Mouse (Mus musculus): Measurements from ENCODE around the gene Exoc6b. TPM values are rescaled to one million over a fixed set of nuclear protein-coding genes. Genes with fewer than 3 reads are reported as not detected.
"Not testable (repeated sequence)": the region's sequence is repeated elsewhere in the genome, so short reads cannot be mapped to it uniquely, and the experiment has no call there.

The Exoc6b gene
- polyA plus RNA-seq, 1 experiment from 2014 or later: 16.2 TPM

DNA sequence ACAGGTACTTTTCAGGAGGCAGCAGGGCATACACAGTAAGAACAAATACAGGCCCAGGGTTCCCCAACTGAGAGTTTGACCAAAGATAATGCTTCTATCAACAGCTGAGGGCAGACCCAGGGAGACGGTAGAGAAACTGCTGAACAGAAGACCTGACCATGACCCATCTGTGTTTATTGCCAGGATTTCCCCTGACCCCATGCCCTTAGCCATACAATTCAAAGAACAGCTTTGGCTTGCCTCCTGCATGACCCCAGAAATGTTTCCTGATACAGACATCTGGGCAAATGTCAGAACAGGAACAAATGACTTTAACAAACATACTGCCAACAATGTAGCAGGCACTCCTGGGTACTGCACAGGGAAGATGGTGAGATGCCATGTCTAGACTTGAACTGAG is 439.0 kb downstream of the Exoc6b start:
- Histone ChIP-seq H3K4me1 (ENCODE audit: control insufficient read depth, insufficient read depth, low read length) (no peaks in the 10 kb centered on the region), H3K27ac (ENCODE audit: low read length) (no peak overlapping the region), H3K4me2 (ENCODE audit: low read depth, low read length) (no peak overlapping the region), H3K9ac (ENCODE audit: low read length) (no peak overlapping the region), H3K36me3 (ENCODE audit: control insufficient read depth, insufficient read depth) (no peaks in the 10 kb centered on the region), H3K27me3 (ENCODE audit: control insufficient read depth, insufficient read depth, low read length) (no peaks in the 10 kb centered on the region), H3K9me3 (replicated peaks; ENCODE audit: control insufficient read depth, low read length) (no peaks in the 10 kb centered on the region), H3K4me3 (ENCODE audit: low read length) (no peak overlapping the region)
- no peak for ATAC-seq (replicated peaks; ENCODE audit: extremely low read depth, insufficient read depth, low FRiP score)
- WGBS: 29% methylated on average over 1 of the region's 1 CpGs

GRCm38 (mm10) chr6:84628831-84629230 is 440.5 kb downstream of the Exoc6b start:
- H3K27me3 ChIP-seq (ENCODE audit: control insufficient read depth, insufficient read depth, low read length): no peaks in the 10 kb centered on the region
- no peaks in the 10 kb centered on the region for H3K4me1 ChIP-seq (ENCODE audit: control insufficient read depth, insufficient read depth, low read length)
- no peak overlapping the region for H3K4me3 ChIP-seq (ENCODE audit: low read length)
- ATAC-seq (replicated peaks; ENCODE audit: extremely low read depth, insufficient read depth, low FRiP score): no peak
- H3K9ac ChIP-seq (ENCODE audit: low read length): no peak overlapping the region
- no peaks in the 10 kb centered on the region for H3K9me3 ChIP-seq (replicated peaks; ENCODE audit: control insufficient read depth, low read length)
- 82% methylated on average over 5 of the region's 5 CpGs for WGBS
- H3K4me2 ChIP-seq (ENCODE audit: low read depth, low read length): no peak overlapping the region
- no peaks in the 10 kb centered on the region for H3K36me3 ChIP-seq (ENCODE audit: control insufficient read depth, insufficient read depth)
- H3K27ac ChIP-seq (ENCODE audit: low read length): no peak overlapping the region

DNA sequence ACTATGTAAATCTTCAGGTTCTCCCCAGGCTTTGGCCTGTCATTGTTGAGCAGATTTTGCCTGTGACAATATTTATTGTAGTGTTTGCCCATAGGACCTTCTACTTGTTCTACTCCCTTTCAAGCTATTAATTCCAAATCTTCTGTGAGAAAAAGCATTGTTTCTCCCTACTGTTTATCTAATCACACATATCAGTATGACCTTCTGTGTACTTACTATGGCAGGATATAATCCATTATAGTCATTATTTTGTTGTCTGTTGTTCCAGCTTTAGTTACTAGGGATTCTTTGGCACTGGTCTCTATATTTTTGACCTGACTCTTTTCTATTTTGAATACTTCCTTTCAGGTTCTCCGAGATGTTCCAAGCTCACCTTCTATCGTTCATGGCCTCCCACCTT is 442.9 kb downstream of the Exoc6b start:
- 76% methylated on average over 2 of the region's 2 CpGs for WGBS
- H3K4me1 ChIP-seq (ENCODE audit: control insufficient read depth, insufficient read depth, low read length): no peaks in the 10 kb centered on the region
- no peak overlapping the region for H3K4me2 ChIP-seq (ENCODE audit: low read depth, low read length)
- H3K9ac ChIP-seq (ENCODE audit: low read length): no peak overlapping the region
- no peaks in the 10 kb centered on the region for H3K9me3 ChIP-seq (replicated peaks; ENCODE audit: control insufficient read depth, low read length)
- H3K27ac ChIP-seq (ENCODE audit: low read length): no peak overlapping the region
- no peak overlapping the region for H3K4me3 ChIP-seq (ENCODE audit: low read length)
- no peak for ATAC-seq (replicated peaks; ENCODE audit: extremely low read depth, insufficient read depth, low FRiP score)
- H3K36me3 ChIP-seq (ENCODE audit: control insufficient read depth, insufficient read depth): no peaks in the 10 kb centered on the region
- H3K27me3 ChIP-seq (ENCODE audit: control insufficient read depth, insufficient read depth, low read length): no peaks in the 10 kb centered on the region

DNA sequence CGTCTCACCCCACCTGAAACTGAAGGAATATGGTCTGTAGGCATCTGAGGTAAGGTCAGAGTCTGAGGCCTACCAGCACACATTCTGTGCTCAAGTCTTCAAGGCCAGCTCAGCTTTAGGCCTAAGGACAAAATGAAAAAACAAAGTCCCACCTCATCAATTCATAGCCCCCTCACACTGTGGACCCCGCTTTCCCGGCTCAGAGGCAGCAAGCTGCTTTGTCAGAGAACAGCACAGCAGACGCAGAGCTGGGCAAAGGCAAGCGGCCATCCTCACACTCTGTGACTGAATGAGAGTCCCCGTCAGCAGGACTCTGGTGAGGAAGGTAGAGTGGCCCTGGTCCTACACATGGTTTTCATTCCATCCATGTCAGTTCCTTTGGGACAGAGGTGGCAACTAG is 450.1 kb downstream of the Exoc6b start:
- Histone ChIP-seq H3K9ac (ENCODE audit: low read length) (no peak overlapping the region), H3K4me1 (ENCODE audit: control insufficient read depth, insufficient read depth, low read length) (no peaks in the 10 kb centered on the region), H3K9me3 (replicated peaks; ENCODE audit: control insufficient read depth, low read length) (no peaks in the 10 kb centered on the region), H3K36me3 (ENCODE audit: control insufficient read depth, insufficient read depth) (no peaks in the 10 kb centered on the region), H3K4me3 (ENCODE audit: low read length) (no peak overlapping the region), H3K4me2 (ENCODE audit: low read depth, low read length) (no peak overlapping the region), H3K27ac (ENCODE audit: low read length) (no peak overlapping the region), H3K27me3 (ENCODE audit: control insufficient read depth, insufficient read depth, low read length) (no peaks in the 10 kb centered on the region)
- ATAC-seq (replicated peaks; ENCODE audit: extremely low read depth, insufficient read depth, low FRiP score): no peak
- 89% methylated on average over 6 of the region's 6 CpGs for WGBS

GRCm38 (mm10) chr6:84617051-84617450 is 452.3 kb downstream of the Exoc6b start:
- Histone ChIP-seq H3K27ac (ENCODE audit: low read length) (no peak overlapping the region), H3K4me2 (ENCODE audit: low read depth, low read length) (no peak overlapping the region), H3K27me3 (ENCODE audit: control insufficient read depth, insufficient read depth, low read length) (no peaks in the 10 kb centered on the region), H3K9ac (ENCODE audit: low read length) (no peak overlapping the region), H3K4me3 (ENCODE audit: low read length) (no peak overlapping the region), H3K9me3 (replicated peaks; ENCODE audit: control insufficient read depth, low read length) (no peaks in the 10 kb centered on the region), H3K36me3 (ENCODE audit: control insufficient read depth, insufficient read depth) (no peaks in the 10 kb centered on the region), H3K4me1 (ENCODE audit: control insufficient read depth, insufficient read depth, low read length) (no peaks in the 10 kb centered on the region)
- 83% methylated on average over 1 of the region's 1 CpGs for WGBS
- ATAC-seq (replicated peaks; ENCODE audit: extremely low read depth, insufficient read depth, low FRiP score): no peak

- no peak overlapping the region for H3K4me2 ChIP-seq (ENCODE audit: low read depth, low read length)
- H3K4me1 ChIP-seq (ENCODE audit: control insufficient read depth, insufficient read depth, low read length): no peaks in the 10 kb centered on the region
- H3K27me3 ChIP-seq (ENCODE audit: control insufficient read depth, insufficient read depth, low read length): no peaks in the 10 kb centered on the region
- WGBS: 86% methylated on average over 1 of the region's 1 CpGs
- ATAC-seq (replicated peaks; ENCODE audit: extremely low read depth, insufficient read depth, low FRiP score): no peak
- H3K36me3 ChIP-seq (ENCODE audit: control insufficient read depth, insufficient read depth): no peaks in the 10 kb centered on the region
- no peak overlapping the region for H3K27ac ChIP-seq (ENCODE audit: low read length)
- H3K9ac ChIP-seq (ENCODE audit: low read length): no peak overlapping the region
- H3K4me3 ChIP-seq (ENCODE audit: low read length): no peak overlapping the region
- no peaks in the 10 kb centered on the region for H3K9me3 ChIP-seq (replicated peaks; ENCODE audit: control insufficient read depth, low read length)
These were observed 452.7 kb downstream of the Exoc6b start for GRCm38 (mm10) chr6:84616586-84616985.

GRCm38 (mm10) chr6:84613561-84613960 is 455.8 kb downstream of the Exoc6b start:
- no peaks in the 10 kb centered on the region for H3K9me3 ChIP-seq (replicated peaks; ENCODE audit: control insufficient read depth, low read length)
- H3K4me2 ChIP-seq (ENCODE audit: low read depth, low read length): no peak overlapping the region
- no peak for ATAC-seq (replicated peaks; ENCODE audit: extremely low read depth, insufficient read depth, low FRiP score)
- 82% methylated on average over 3 of the region's 3 CpGs for WGBS
- H3K36me3 ChIP-seq (ENCODE audit: control insufficient read depth, insufficient read depth): no peaks in the 10 kb centered on the region
- no peak overlapping the region for H3K9ac ChIP-seq (ENCODE audit: low read length)
- no peak overlapping the region for H3K4me3 ChIP-seq (ENCODE audit: low read length)
- H3K27me3 ChIP-seq (ENCODE audit: control insufficient read depth, insufficient read depth, low read length): no peaks in the 10 kb centered on the region
- H3K27ac ChIP-seq (ENCODE audit: low read length): no peak overlapping the region
- no peaks in the 10 kb centered on the region for H3K4me1 ChIP-seq (ENCODE audit: control insufficient read depth, insufficient read depth, low read length)

GRCm38 (mm10) chr6:84601136-84601889 is 468.0 kb downstream of the Exoc6b start:
- no peaks in the 10 kb centered on the region for H3K36me3 ChIP-seq (ENCODE audit: control insufficient read depth, insufficient read depth)
- ATAC-seq (replicated peaks; ENCODE audit: extremely low read depth, insufficient read depth, low FRiP score): no peak
- WGBS: 37% methylated on average over 1 of the region's 1 CpGs
- no peaks in the 10 kb centered on the region; the same call in 1 of the 2 replicates for H3K27me3 ChIP-seq (ENCODE audit: control insufficient read depth, insufficient read depth, low read length)
- no peak overlapping the region for H3K4me2 ChIP-seq (ENCODE audit: low read depth, low read length)
- H3K9me3 ChIP-seq (replicated peaks; ENCODE audit: control insufficient read depth, low read length): no peaks in the 10 kb centered on the region
- H3K9ac ChIP-seq (ENCODE audit: low read length): no peak overlapping the region
- H3K27ac ChIP-seq (ENCODE audit: low read length): no peak overlapping the region
- no peaks in the 10 kb centered on the region for H3K4me1 ChIP-seq (ENCODE audit: control insufficient read depth, insufficient read depth, low read length)
- no peak overlapping the region for H3K4me3 ChIP-seq (ENCODE audit: low read length)

DNA sequence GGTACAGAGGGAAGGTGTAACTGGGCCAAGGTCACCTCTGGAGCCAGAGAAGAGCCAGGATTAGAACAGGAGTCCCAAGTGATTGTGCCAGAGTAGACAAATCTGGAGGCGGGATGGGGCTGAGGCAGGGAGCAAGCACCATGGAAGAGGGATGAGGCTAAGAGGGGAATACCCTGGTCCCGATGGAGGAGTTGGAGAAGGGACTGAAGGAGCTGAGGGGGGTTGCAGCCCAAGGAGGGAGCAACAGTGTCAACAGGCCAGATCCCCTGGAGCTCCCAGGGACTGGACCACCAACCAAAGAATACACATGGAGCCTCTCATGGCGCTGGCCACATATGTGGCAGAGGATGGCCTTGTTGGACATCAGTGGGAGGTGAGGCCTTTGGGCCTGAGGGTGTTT is 470.0 kb downstream of the Exoc6b start:
- 77% methylated on average over 3 of the region's 3 CpGs for WGBS
- ATAC-seq (replicated peaks; ENCODE audit: extremely low read depth, insufficient read depth, low FRiP score): not testable (repeated sequence)

More for the DNA sequence above, 470.0 kb downstream of the Exoc6b start:
- H3K4me1 ChIP-seq (ENCODE audit: control insufficient read depth, insufficient read depth, low read length); H3K27ac ChIP-seq (ENCODE audit: low read length); H3K36me3 ChIP-seq (ENCODE audit: control insufficient read depth, insufficient read depth); H3K4me2 ChIP-seq (ENCODE audit: low read depth, low read length); H3K9ac ChIP-seq (ENCODE audit: low read length); H3K4me3 ChIP-seq (ENCODE audit: low read length); H3K9me3 ChIP-seq (replicated peaks; ENCODE audit: control insufficient read depth, low read length); H3K27me3 ChIP-seq (ENCODE audit: control insufficient read depth, insufficient read depth, low read length): not testable (repeated sequence)

All from heart, embryonic 16.5 days (tissue).